Mouse (Mus musculus) right cerebral cortex, adult 2 months (tissue): ENCODE results near the gene Atp1a2.

Source experiments
- DNase-seq, 2 experiments: peaks; one replicate each; pipeline ENCODE4 v3.0.0; 2021 to 2022; ENCODE audit warnings: low spot score in 2 of 2

Gene Atp1a2

DNA sequence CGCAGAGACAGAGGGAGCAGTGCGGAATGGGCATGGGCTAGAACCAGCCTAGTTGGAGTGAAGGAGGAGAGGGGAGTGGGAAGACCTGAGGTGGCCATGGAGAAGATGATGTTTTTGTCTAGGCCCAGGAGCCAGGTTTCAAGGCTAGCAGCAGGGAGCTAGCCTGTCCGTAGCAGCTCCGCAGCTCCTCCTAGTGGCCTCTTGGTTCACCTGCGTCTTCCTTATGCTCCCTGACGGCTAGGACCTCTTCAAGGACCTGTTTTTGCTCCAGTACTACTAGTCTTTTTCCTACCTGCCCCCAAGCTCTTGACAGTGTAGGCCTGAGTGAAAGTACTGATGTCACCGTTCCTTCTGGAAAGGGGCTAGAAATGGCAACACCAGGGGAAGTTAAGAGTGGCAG lies 26.9 kb upstream of the Atp1a2 start:
- DNase-seq = peak; percentile 85

DNA sequence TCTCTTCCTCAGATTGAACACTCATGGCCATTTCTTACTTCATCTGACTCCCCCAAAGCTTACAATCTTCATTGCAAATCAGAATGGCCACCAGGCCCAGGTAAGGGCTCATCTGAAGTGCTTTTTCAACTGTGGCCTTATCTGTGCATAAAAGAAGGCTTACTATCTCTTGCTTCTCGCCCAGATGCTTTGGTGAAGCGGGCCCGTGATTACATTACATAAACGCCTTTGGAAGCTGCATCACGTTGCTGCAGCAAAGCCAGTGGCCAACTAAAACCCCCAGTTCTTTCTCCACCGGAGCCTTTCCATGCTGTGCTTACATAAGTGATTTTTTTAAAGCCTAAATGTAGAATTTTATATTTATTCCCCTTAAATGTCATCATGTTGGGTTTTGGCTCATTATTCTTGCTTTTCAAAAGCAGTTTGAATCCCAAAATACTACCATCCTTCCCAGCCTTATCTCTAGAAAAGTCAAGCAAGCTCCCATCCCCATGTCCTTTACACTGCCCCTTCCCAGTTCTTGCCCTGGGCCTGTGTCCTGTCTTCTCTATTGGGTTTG lies 26.0 kb upstream of the Atp1a2 start:
- peak; percentile 81 to 82 for DNase-seq

GRCm38 (mm10) chr1:172323298-172323697 lies 25.4 kb upstream of the Atp1a2 start:
- no peak for DNase-seq

- DNase-seq = peak in 1 of 2 experiments; percentile 37
These were observed 24.9 kb upstream of the Atp1a2 start for GRCm38 (mm10) chr1:172322725-172323124.

GRCm38 (mm10) chr1:172319921-172320411 lies 22.1 kb upstream of the Atp1a2 start:
- no peak for DNase-seq

GRCm38 (mm10) chr1:172319346-172319745 lies 21.5 kb upstream of the Atp1a2 start:
- no peak for DNase-seq

GRCm38 (mm10) chr1:172318424-172319035 lies 20.7 kb upstream of the Atp1a2 start:
- DNase-seq = no peak

DNA sequence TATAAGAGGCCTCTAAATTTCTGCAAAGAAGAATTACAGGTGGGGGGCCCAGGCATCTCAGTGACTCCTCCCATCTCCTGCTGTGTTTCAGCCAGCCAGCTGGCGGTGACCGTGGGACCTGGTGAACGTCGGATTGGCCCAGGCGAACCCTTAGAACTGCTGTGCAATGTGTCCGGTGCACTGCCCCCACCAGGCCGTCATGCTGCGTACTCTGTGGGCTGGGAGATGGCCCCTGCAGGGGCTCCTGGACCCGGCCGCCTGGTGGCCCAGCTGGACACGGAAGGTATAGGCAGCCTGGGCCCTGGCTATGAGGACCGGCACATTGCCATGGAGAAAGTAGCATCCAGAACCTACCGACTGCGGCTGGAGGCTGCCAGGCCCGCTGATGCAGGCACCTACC lies 20.1 kb upstream of the Atp1a2 start:
- no peak for DNase-seq

DNA sequence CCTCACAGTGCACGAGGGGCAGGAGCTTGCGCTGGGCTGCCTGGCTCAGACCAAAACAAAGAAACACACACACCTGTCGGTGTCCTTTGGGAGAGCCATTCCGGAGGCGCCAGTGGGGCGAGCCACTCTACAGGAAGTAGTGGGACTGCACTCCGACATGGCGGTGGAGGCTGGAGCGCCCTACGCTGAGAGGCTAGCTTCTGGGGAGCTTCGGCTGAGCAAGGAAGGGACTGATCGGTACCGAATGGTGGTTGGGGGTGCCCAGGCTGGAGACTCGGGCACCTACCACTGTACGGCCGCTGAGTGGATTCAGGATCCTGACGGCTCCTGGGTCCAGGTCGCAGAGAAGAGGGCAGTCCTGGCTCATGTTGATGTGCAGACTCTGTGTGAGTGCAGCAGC lies 19.6 kb upstream of the Atp1a2 start:
- DNase-seq = no peak

GRCm38 (mm10) chr1:172314911-172315310 lies 17.0 kb upstream of the Atp1a2 start:
- peak in 1 of 2 experiments; percentile 36 for DNase-seq

DNA sequence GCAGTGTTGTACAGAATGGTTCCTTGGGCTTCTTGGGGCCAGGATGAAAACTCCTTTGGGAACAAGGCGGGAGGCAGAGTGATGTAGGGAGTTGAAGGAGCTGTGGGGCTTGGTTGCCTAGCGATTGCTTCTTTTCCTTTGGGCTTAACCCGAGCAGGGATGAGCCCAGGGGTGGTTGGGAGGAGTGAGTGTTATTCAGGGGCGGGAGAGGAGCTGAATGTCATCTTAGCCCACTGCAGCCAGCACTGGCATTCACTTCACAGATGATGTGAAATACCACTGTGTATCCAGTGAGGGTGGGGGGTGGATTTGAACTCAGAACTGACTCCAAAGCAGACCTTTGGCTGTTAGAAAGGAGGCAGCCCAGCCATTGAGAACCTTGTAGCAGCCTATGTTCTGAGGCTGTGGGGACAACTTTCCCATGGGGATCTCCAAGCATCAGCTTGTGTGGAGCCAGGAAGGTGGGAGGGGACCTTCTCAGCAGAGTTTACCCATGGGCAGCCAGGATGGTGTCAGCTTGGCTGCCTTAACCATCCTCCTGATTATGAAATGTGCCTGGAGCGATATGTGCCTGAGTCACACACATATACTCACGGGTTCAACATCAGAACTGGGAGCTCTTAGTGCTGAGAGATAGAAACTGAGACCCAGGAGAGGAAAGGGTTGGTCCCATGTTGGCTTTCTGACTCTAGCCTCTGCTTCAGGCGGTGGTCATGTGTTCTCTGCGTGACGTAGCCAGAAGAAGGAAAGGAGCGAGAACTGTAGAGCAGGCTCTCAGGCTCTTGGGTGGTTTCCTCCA lies 15.9 kb upstream of the Atp1a2 start:
- DNase-seq = peak in 1 of 2 experiments; percentile 54

DNA sequence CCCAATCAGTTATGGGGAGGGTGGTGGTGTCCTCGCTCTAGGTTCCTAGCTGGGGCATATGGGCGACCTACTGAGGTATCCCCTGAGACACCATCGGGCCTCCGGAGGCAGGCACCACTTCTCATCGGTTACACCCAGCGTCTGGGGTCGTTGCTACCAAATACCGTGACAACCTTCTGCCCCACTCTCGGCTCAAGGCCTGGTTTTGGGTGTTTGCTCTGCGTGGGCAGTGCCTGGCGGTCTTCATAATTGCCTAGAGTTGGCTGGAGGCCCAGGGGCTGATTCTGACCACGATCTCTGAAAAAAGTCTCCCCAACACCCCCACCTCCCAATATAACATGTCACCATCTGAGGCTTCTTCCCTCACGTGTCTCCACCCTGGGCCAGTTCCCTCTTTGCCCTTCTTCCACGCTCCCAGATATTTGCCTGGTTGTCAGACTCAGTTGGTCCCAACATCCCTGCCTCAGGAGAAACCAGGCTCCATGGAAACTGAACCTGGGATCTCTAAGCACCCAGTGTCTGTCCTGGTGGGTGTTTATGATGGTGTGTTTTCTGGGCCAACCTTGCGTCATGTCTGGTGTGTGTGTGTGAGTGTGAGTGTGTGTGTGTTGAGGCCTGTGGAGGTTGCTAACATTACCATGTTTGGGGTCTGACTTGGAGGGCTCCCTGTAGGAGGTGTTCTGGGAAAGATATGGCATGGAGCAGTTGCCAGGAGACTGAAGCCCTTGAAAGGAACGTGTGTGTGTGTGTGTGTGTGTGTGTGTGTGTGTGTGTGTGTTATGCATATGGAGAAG lies 15.1 kb upstream of the Atp1a2 start:
- DNase-seq = peak; percentile 75 to 80

DNA sequence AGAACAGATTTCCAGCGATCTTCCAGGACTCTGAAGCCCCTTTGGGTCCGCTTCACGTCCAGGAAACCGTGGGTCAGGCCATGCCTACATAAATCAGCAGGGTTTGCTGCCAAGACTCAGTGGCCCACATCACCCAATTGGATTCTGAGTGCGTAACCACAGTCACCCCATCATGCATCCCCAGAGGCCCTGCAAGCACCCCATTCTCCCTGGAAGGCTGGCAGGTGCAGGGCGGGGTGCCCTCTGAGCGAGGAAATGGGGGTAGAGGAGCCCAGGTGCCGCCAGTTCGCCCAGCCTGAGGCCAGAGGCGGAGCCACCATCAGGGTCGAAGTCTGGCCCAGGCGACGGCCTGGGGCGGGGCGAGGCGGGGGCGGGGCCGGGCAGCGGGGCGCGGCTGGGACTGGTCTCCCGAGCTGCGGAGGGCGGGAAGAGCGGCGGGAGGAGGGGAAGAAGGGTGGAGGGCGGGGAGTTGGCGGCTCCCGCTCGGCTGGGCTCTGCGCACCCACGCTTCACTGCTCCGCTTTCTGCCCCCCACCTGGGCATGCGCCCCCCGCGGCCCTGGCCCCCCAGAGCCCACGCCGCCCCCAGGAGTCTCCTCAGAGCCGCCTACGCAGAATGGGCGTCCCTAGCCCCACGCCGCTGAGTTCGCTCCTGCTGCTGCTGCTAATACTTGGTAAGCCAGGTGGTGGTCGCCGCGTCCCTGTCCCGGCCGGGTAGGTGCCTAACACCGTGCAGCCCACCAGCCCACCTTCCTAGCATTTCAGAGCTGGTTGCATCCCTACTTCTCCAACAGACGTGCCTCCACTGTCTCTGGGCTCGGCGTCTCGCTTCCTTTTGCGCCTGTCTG lies 14.3 kb upstream of the Atp1a2 start:
- DNase-seq = peak in 1 of 2 experiments; percentile 65

GRCm38 (mm10) chr1:172311248-172311906 lies 13.5 kb upstream of the Atp1a2 start:
- peak in 1 of 2 experiments; percentile 74 for DNase-seq

GRCm38 (mm10) chr1:172309699-172310398 lies 12.0 kb upstream of the Atp1a2 start:
- DNase-seq = peak; percentile 93

DNA sequence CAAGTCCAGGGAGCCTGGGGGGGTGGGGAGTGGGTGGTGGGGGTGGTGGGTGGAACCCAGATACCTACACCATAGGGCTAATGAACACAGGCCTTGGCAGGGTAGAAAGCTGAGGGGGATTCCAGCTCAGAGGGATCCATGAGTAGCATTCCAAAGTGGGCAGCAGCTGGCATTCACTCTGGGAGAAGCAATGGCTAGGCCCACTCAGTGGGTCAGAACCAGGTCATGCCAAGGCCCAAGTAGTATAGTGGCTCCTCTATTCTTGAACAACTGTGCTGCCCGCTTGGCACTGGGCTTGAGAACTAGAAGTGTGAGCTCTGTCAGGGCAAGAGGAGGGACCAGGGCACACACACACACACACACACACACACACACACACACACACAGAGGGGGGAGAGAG lies 10.5 kb upstream of the Atp1a2 start:
- DNase-seq = no peak

DNA sequence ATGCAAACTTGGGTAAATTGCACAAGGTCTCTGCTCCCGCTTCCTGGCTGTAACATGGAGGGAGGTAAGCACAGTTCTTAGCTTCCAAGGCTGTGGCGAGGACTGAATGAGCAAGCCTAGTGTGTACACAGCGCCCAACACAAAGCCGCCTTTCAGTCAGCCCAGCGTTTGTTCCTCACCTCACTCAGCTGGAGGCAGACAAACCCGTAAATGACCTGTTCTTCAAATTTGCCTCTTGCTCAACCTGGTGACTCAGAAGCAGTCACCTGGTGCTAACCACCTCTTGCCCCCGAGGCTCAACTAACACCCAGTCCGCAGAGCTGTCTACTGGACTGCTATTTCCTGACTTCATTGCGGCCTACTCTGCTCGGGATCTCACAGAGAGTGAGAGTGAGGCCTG lies 10.1 kb upstream of the Atp1a2 start:
- no peak for DNase-seq

DNA sequence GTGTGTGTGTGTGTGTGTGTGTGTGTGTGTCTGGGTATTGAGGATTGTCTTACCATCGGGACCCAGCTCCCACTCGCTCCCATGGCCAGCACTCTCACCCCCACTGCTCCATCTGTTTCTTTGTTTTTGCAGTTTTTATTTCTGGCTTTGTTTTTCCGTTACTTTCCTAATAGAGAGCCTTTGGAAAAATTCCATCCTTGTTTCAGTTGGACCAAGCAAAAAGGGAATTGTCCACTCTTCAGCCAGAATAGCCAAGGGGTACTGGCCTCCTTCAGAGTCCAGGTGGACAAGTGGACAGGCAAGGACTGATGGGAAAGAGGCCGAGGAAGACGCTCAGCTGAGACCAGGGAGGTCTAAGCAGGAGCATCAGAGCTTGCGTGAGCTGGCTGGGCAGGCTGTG lies 9.0 kb upstream of the Atp1a2 start:
- no peak for DNase-seq

DNA sequence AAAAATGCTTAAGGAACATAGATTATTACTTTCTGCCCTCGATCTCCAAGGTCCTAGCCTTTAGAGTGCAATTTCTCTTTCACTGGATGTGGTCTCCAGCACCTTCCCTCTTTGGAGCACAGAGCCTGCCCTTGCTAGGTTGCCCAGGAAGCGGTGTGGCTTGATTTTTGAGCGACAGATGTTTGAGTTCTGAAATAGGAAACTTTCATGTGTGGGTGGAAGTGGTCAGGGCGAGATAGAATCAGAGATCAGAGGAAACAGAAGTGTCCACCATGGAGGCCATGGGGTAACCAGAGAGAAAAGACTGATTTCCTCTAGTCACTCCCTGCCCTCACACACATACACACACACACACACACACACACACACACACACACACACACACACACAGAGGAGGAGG lies 8.3 kb upstream of the Atp1a2 start:
- no peak for DNase-seq

GRCm38 (mm10) chr1:172305635-172306034 lies 7.8 kb upstream of the Atp1a2 start:
- no peak for DNase-seq
